Mouse (Mus musculus) left cerebral cortex, adult 2 months (tissue): ENCODE data around the gene Olfr212. TPM values are rescaled to one million over a fixed set of nuclear protein-coding genes. Genes with fewer than 3 reads are reported as not detected.
A peak's percentile ranks its signal among the peaks of the same experiment; 100 is the strongest.
"Not testable (repeated sequence)": the region's sequence is repeated elsewhere in the genome, so short reads cannot be mapped to it uniquely, and the experiment has no call there.

Experiments
- DNase-seq, 2 experiments: peaks; one replicate each; pipeline ENCODE4 v3.0.0; 2021 to 2022; ENCODE audit warnings: low spot score in 2 of 2, mixed read lengths in 1 of 2; ENCODE audit errors: extremely low spot score in 1 of 2
- H3K27ac ChIP-seq: fragments of 200-600 bp; 2 replicates; pipeline ENCODE4 v1.8.1; 2022
- H3K4me3 ChIP-seq: fragments of 200-600 bp; 2 replicates; pipeline ENCODE4 v1.8.1; 2022
- CTCF ChIP-seq: fragments of 200-600 bp; IDR thresholded peaks from 2 replicates; pipeline ENCODE4 v1.8.1; 2022; ENCODE audit warnings: antibody characterized with exemption, mild to moderate bottlenecking, moderate library complexity
- intact Hi-C: fragments of 180-260 bp; cut with DNase I; formaldehyde crosslinking; loops from one replicate; pipeline ENCODE4 v1.15.1; 2025
- long read RNA-seq, 2 experiments: library from polyadenylated mRNA; stranded (forward); transcript quantifications; one replicate each; pipeline ENCODE4 v2.0.0; 2021; ENCODE audit warnings: borderline mapping rate in 2 of 2
- total RNA-seq, 2 experiments: library from RNA; stranded (reverse); gene quantifications; 2 replicates each; pipeline ENCODE4 v1.2.3; 2021

Gene Olfr212
- total RNA-seq: not detected
- long read RNA-seq, experiment 1: 0 reads
- long read RNA-seq, experiment 2: 0 reads

- DNase-seq, H3K4me3 ChIP-seq, H3K27ac ChIP-seq, intact Hi-C loops: not testable (repeated sequence)
Observed at GRCm38 (mm10) chr6:116506302-116507003, at the start of gene Olfr212. Gene Olfr212, plus strand, starts transcription at chr6:116506516.

GRCm38 (mm10) chr6:116458728-116459127 is 47.6 kb upstream of the Olfr212 start:
- Histone ChIP-seq H3K4me3 (no peak overlapping the region), H3K27ac (no peak overlapping the region)
- no peak for DNase-seq
- TF ChIP-seq CTCF: no peak
- intact Hi-C loops: no loop called here

GRCm38 (mm10) chr6:116459232-116459631 is 47.1 kb upstream of the Olfr212 start:
- no peak overlapping the region for H3K27ac ChIP-seq
- no peak overlapping the region for H3K4me3 ChIP-seq
- intact Hi-C loops: no loop called here
- DNase-seq: no peak
- no peak for TF ChIP-seq CTCF

GRCm38 (mm10) chr6:116460544-116461283 is 45.6 kb upstream of the Olfr212 start, which contains the start of gene Alox5:
Gene Alox5, minus strand, starts transcription at chr6:116461178.
- no peak for DNase-seq
- H3K4me3 ChIP-seq: no peak within 1 kb of the TSS
- intact Hi-C loops: no loop called here
- no peak for TF ChIP-seq CTCF
- H3K27ac ChIP-seq: no peak within 1 kb of the TSS

GRCm38 (mm10) chr6:116468081-116468480 is 38.2 kb upstream of the Olfr212 start:
- DNase-seq: no peak
- H3K4me3 ChIP-seq: no peak overlapping the region
- H3K27ac ChIP-seq: no peak overlapping the region
- intact Hi-C loops: no loop called here
- peak; percentile 63 for TF ChIP-seq CTCF

GRCm38 (mm10) chr6:116485081-116485480 is 21.2 kb upstream of the Olfr212 start:
- no peak for DNase-seq
- intact Hi-C loops: no loop called here
- TF ChIP-seq CTCF: no peak
- Histone ChIP-seq H3K27ac (no peak overlapping the region), H3K4me3 (no peak overlapping the region)

- TF ChIP-seq CTCF: no peak
- intact Hi-C loops: no loop called here
- Histone ChIP-seq H3K27ac (no peak overlapping the region), H3K4me3 (no peak overlapping the region)
- DNase-seq: no peak
Observed at GRCm38 (mm10) chr6:116486833-116487232, 19.5 kb upstream of the Olfr212 start.

GRCm38 (mm10) chr6:116488791-116489190 is 17.5 kb upstream of the Olfr212 start, which contains the start of gene Olfr211:
Gene Olfr211, plus strand, starts transcription at chr6:116489091.
- Histone ChIP-seq H3K27ac (no peak within 1 kb of the TSS), H3K4me3 (no peak within 1 kb of the TSS)
- TF ChIP-seq CTCF: no peak
- intact Hi-C loops: no loop called here
- no peak for DNase-seq

- intact Hi-C loops: no loop called here
- no peak for DNase-seq
Observed at GRCm38 (mm10) chr6:116493742-116494141, 12.6 kb upstream of the Olfr212 start.

GRCm38 (mm10) chr6:116495960-116496359 is 10.4 kb upstream of the Olfr212 start:
- intact Hi-C loops: no loop called here

More at GRCm38 (mm10) chr6:116493742-116494141, 12.6 kb upstream of the Olfr212 start:
- Histone ChIP-seq H3K4me3 (no peak overlapping the region), H3K27ac (no peak overlapping the region)
- no peak for TF ChIP-seq CTCF

GRCm38 (mm10) chr6:116514832-116515231 is 8.5 kb downstream of the Olfr212 start:
- intact Hi-C loops: no loop called here
- no peak overlapping the region for H3K27ac ChIP-seq
- H3K4me3 ChIP-seq: no peak overlapping the region
- DNase-seq: no peak
- no peak for TF ChIP-seq CTCF

More at GRCm38 (mm10) chr6:116495960-116496359, 10.4 kb upstream of the Olfr212 start:
- DNase-seq: no peak
- TF ChIP-seq CTCF: no peak
- Histone ChIP-seq H3K4me3 (no peak overlapping the region), H3K27ac (no peak overlapping the region)

- no peak for TF ChIP-seq CTCF
- Histone ChIP-seq H3K4me3 (no peak within 1 kb of the TSS), H3K27ac (no peak within 1 kb of the TSS)
- DNase-seq: no peak
- intact Hi-C loops: no loop called here
Observed at GRCm38 (mm10) chr6:116538156-116538555, 31.8 kb downstream of the Olfr212 start, which contains the start of gene Olfr213. Gene Olfr213, plus strand, starts transcription at chr6:116538456.
